Mouse (Mus musculus): ENCODE measurements at regions not wholly inside any gene's neighbourhood (a gene's known extent, or its start where the extent isn't known, plus 50 kb on each side); places are given as distances from the start of the nearest gene placed in this dataset.
A peak's percentile ranks its signal among the peaks of the same experiment; 100 is the strongest.

- DNase-seq, result peak; percentile 1
Observed at GRCm38 (mm10) chrX:35683332-35683731, 205.3 kb upstream of the Dock11 start.

Measured in lung, postnatal 36 days (tissue).